Mouse (Mus musculus): ENCODE measurements at regions not wholly inside any gene's neighbourhood (a gene's known extent, or its start where the extent isn't known, plus 50 kb on each side); places are given as distances from the start of the nearest gene placed in this dataset.

DNA sequence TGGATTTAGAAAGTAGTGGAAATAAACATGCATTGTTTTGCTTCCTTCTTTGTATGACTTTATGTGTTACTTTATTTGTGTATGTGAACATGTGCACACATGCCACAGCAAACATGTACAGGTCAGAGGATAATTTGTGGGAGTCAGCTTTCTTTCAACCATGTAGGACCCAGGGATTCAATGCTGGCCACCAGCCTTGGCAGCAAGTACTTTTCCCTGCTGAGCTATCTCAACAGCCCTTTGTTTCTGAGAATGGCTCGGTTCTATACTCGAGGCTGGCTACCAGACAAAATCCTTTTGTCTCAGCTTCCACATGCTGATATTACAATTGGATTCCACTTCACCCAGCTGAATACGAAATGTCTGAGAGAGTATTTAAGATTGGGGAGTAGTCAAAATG, 349.9 kb downstream of the Zfp619 start:
- TF ChIP-seq CTCF (IDR thresholded peaks at IDR 0.05): no peak
- TF ChIP-seq EP300 (IDR thresholded peaks at IDR 0.05): no peak
